Comparison of ENCODE assay signal across 18 mouse cellular contexts in genomic region chr9:111294911-111295310, GRCm38 (mm10). TPM values are rescaled to one million over a fixed set of nuclear protein-coding genes. Genes with fewer than 3 reads are reported as not detected.
"Had no signal": no experiment of that assay in that cellular context is flagged by ENCODE, and none has a peak within 500 bp of the region (broad histone marks: within the 10 kb centered on the region; RNA-seq: fewer than 3 reads in every experiment).

No protein-coding gene starts in this region.

- H3K27me3 ChIP-seq: midbrain, embryonic 12.5 days; neural tube, embryonic 12.5 days; stomach, embryonic 15.5 days had no signal

- H3K36me3 ChIP-seq: midbrain, embryonic 10.5 days; midbrain, embryonic 12.5 days; neural tube, embryonic 12.5 days; stomach, embryonic 15.5 days had no signal

- H3K27ac ChIP-seq: midbrain, embryonic 10.5 days; midbrain, embryonic 12.5 days; neural tube, embryonic 12.5 days; stomach, embryonic 15.5 days; stomach, postnatal 0 days had no signal

- H3K4me3 ChIP-seq: midbrain, embryonic 10.5 days; midbrain, embryonic 12.5 days; myocyte; neural tube, embryonic 12.5 days; stomach, embryonic 15.5 days had no signal

- H3K4me1 ChIP-seq: midbrain, embryonic 12.5 days; neural tube, embryonic 12.5 days; stomach, embryonic 15.5 days had no signal

- DNase-seq: lung, adult 18-20 months; lung, embryonic 14.5 days; lung, postnatal 10 days; lung, postnatal 4 days; midbrain, embryonic 14.5 days; right cerebral cortex, postnatal 14 days; thymus, adult 18-20 months; thymus, postnatal 14 days; thymus, postnatal 36 days had no signal

RNA-seq across cellular contexts. Expression of gene Trank1, which starts 16.6 kb away (rescaled TPM):
- total RNA-seq: megakaryocyte-erythroid progenitor cell, adult 5-6 weeks; neutrophil, adult 5-6 weeks had no signal
- polyA plus RNA-seq: myocyte; spleen, adult 2 months had no signal
